Mouse (Mus musculus) myocyte (in vitro differentiated cells): Measurements from ENCODE around the gene Hfm1. TPM values are rescaled to one million over a fixed set of nuclear protein-coding genes. Genes with fewer than 3 reads are reported as not detected.

Source experiments
- H3K27me3 ChIP-seq: one replicate; pipeline ENCODE4 v1.6.1; 2011; ENCODE audit not compliant: control insufficient read depth, insufficient read depth, insufficient read length
- H3K36me3 ChIP-seq: one replicate; pipeline ENCODE4 v1.6.1; 2011; ENCODE audit not compliant: control insufficient read depth, insufficient read depth
- H3K4me2 ChIP-seq: one replicate; pipeline ENCODE4 v1.6.1; 2011; ENCODE audit warnings: low read depth, control low read depth
- H3K4me3 ChIP-seq: one replicate; pipeline ENCODE4 v1.5.1; 2011; ENCODE audit warnings: mild to moderate bottlenecking, control low read depth, moderate library complexity
- H3K79me2 ChIP-seq: one replicate; pipeline ENCODE4 v1.6.1; 2011; ENCODE audit not compliant: control insufficient read depth, insufficient read depth
- H3ac ChIP-seq: one replicate; pipeline ENCODE4 v1.6.1; 2011; ENCODE audit not compliant: control insufficient read depth, insufficient read length
- CEBPB ChIP-seq: IDR thresholded peaks from 2 replicates; pipeline ENCODE4 v1.6.1; 2011; ENCODE audit warnings: mild to moderate bottlenecking, moderate library complexity; ENCODE audit not compliant: poor library complexity, insufficient read depth, severe bottlenecking
- E2F4 ChIP-seq: IDR thresholded peaks from one replicate; pipeline ENCODE4 v1.6.1; 2011; ENCODE audit warnings: mild to moderate bottlenecking, control low read depth, moderate library complexity; ENCODE audit not compliant: insufficient read depth
- MAX ChIP-seq: IDR thresholded peaks from one replicate; pipeline ENCODE4 v1.6.1; 2011; ENCODE audit warnings: low read depth, mild to moderate bottlenecking, control low read depth
- MYOD1 ChIP-seq, 3 experiments: IDR thresholded peaks; one replicate each; pipeline ENCODE4 v1.6.1; 2011; ENCODE audit warnings: control low read depth in 2 of 3, low read depth in 2 of 3, mild to moderate bottlenecking in 2 of 3, moderate library complexity in 1 of 3; ENCODE audit not compliant: insufficient read length in 2 of 3, control insufficient read depth in 1 of 3
- MYOG ChIP-seq, 3 experiments: IDR thresholded peaks; one replicate each; pipeline ENCODE4 v1.6.1; 2011; ENCODE audit warnings: control low read depth in 2 of 3, low read depth in 2 of 3, mild to moderate bottlenecking in 2 of 3; ENCODE audit not compliant: insufficient read length in 2 of 3, control insufficient read depth in 1 of 3, insufficient read depth in 1 of 3
- POLR2A ChIP-seq: IDR thresholded peaks from one replicate; pipeline ENCODE4 v1.6.1; 2011; ENCODE audit warnings: low read depth, mild to moderate bottlenecking, control low read depth, moderate library complexity; ENCODE audit not compliant: insufficient read length
- POLR2AphosphoS2 ChIP-seq: IDR thresholded peaks from one replicate; pipeline ENCODE4 v1.6.1; 2011; ENCODE audit warnings: low read depth, control low read depth; ENCODE audit not compliant: insufficient read length
- REST ChIP-seq: IDR thresholded peaks from one replicate; pipeline ENCODE4 v1.6.1; 2011; ENCODE audit warnings: mild to moderate bottlenecking, control low read depth, moderate library complexity; ENCODE audit not compliant: insufficient read depth, insufficient read length
- SRF ChIP-seq: IDR thresholded peaks from one replicate; pipeline ENCODE4 v1.6.1; 2011; ENCODE audit warnings: low read depth; ENCODE audit not compliant: control insufficient read depth, insufficient read length
- TCF12 ChIP-seq: IDR thresholded peaks from one replicate; pipeline ENCODE4 v1.6.1; 2011; ENCODE audit warnings: mild to moderate bottlenecking, control low read depth; ENCODE audit not compliant: poor library complexity, insufficient read depth, severe bottlenecking
- TCF3 ChIP-seq: IDR thresholded peaks from one replicate; pipeline ENCODE4 v1.6.1; 2011; ENCODE audit warnings: low read depth, control low read depth; ENCODE audit not compliant: insufficient read length
- USF1 ChIP-seq: IDR thresholded peaks from one replicate; pipeline ENCODE4 v1.6.1; 2011; ENCODE audit warnings: low read depth, mild to moderate bottlenecking, control low read depth, moderate library complexity
- polyA plus RNA-seq: library from polyadenylated mRNA; unstranded; fragments of >200 nt; fragmentation: generic; extraction: Trizol; gene quantifications from one replicate; pipeline ENCODE4 v1.2.1, GENCODE M21; 2012; ENCODE audit warnings: missing spikeins

Hfm1 gene
- polyA plus RNA-seq = not detected

- Histone ChIP-seq H3K79me2 (no peaks in the 10 kb centered on the region), H3K27me3 (no peaks in the 10 kb centered on the region), H3K4me3 (no peak within 1 kb of the TSS), H3K4me2 (no peak within 1 kb of the TSS), H3ac (no peak within 1 kb of the TSS), H3K36me3 (no peaks in the 10 kb centered on the region)
- TF ChIP-seq MYOG (IDR thresholded peaks at IDR 0.05; ENCODE audit: control insufficient read depth in 1 of 3, insufficient read depth in 1 of 3, insufficient read length in 2 of 3, low read depth in 2 of 3) = no peak
- no peak for TF ChIP-seq REST
- TF ChIP-seq CEBPB = no peak
- no peak for TF ChIP-seq POLR2AphosphoS2
- TF ChIP-seq TCF12 = no peak
- TF ChIP-seq MYOD1 (IDR thresholded peaks at IDR 0.05; ENCODE audit: control insufficient read depth in 1 of 3, insufficient read length in 2 of 3, low read depth in 2 of 3) = no peak
- no peak for TF ChIP-seq POLR2A
- no peak for TF ChIP-seq SRF
- TF ChIP-seq MAX = no peak
- no peak for TF ChIP-seq USF1
- TF ChIP-seq TCF3 = no peak
- TF ChIP-seq E2F4 = no peak
Measured at GRCm38 (mm10) chr5:106925488-106926368, at the start of gene Hfm1. Gene Hfm1 (minus strand): TSS chr5:106926321.

- H3K4me3 ChIP-seq = no peak overlapping the region
- H3K27me3 ChIP-seq = no peaks in the 10 kb centered on the region
- H3K79me2 ChIP-seq = no peaks in the 10 kb centered on the region
- no peak overlapping the region for H3ac ChIP-seq
- H3K4me2 ChIP-seq = no peak overlapping the region
- H3K36me3 ChIP-seq = peaks cover 15% of the 10 kb centered on the region
- TF ChIP-seq USF1 (no peak), POLR2A (no peak), POLR2AphosphoS2 (no peak), MYOG (IDR thresholded peaks at IDR 0.05; ENCODE audit: control insufficient read depth in 1 of 3, insufficient read depth in 1 of 3, insufficient read length in 2 of 3, low read depth in 2 of 3) (no peak), E2F4 (no peak), TCF3 (no peak), CEBPB (no peak), MAX (no peak), REST (no peak), TCF12 (no peak)
Measured at GRCm38 (mm10) chr5:106973883-106974282, 47.8 kb upstream of the Hfm1 start.

GRCm38 (mm10) chr5:106967578-106967977 is 41.5 kb upstream of the Hfm1 start:
- Histone ChIP-seq H3K4me3 (no peak overlapping the region), H3K36me3 (peaks cover 15% of the 10 kb centered on the region), H3K79me2 (peaks cover 15% of the 10 kb centered on the region), H3K27me3 (no peaks in the 10 kb centered on the region), H3ac (no peak overlapping the region), H3K4me2 (no peak overlapping the region)
- TF ChIP-seq SRF (no peak), CEBPB (no peak), MYOD1 (IDR thresholded peaks at IDR 0.05; ENCODE audit: control insufficient read depth in 1 of 3, insufficient read length in 2 of 3, low read depth in 2 of 3) (no peak), POLR2A (no peak), TCF3 (no peak), REST (no peak), E2F4 (no peak), TCF12 (no peak), USF1 (no peak), POLR2AphosphoS2 (no peak)

- peaks cover 9% of the 10 kb centered on the region for H3K36me3 ChIP-seq
- no peaks in the 10 kb centered on the region for H3K27me3 ChIP-seq
- TF ChIP-seq MYOG (IDR thresholded peaks at IDR 0.05; ENCODE audit: control insufficient read depth in 1 of 3, insufficient read depth in 1 of 3, insufficient read length in 2 of 3, low read depth in 2 of 3) (no peak), MAX (no peak), USF1 (no peak), REST (no peak), POLR2A (no peak), POLR2AphosphoS2 (no peak), CEBPB (no peak), E2F4 (no peak), TCF12 (no peak), MYOD1 (IDR thresholded peaks at IDR 0.05; ENCODE audit: control insufficient read depth in 1 of 3, insufficient read length in 2 of 3, low read depth in 2 of 3) (no peak), TCF3 (no peak), SRF (no peak)
- H3ac ChIP-seq = no peak overlapping the region
- H3K4me2 ChIP-seq = no peak overlapping the region
- no peak overlapping the region for H3K4me3 ChIP-seq
- peaks cover 15% of the 10 kb centered on the region for H3K79me2 ChIP-seq
Measured at GRCm38 (mm10) chr5:106966443-106966842, 40.3 kb upstream of the Hfm1 start.
